Mouse (Mus musculus): ENCODE results near the gene Ttc23l. TPM values are rescaled to one million over a fixed set of nuclear protein-coding genes. Genes with fewer than 3 reads are reported as not detected.

Ttc23l gene
- not detected for total RNA-seq (2023)

GRCm38 (mm10) chr15:10558465-10558864 lies at the start of gene Ttc23l:
Gene Ttc23l (minus strand): TSS chr15:10558668.

GRCm38 (mm10) chr15:10485484-10486364 lies 72.7 kb downstream of the Ttc23l start, which contains the start of the genes Brix1 and Rad1:
Gene Brix1 (minus strand): TSS chr15:10485947.
Gene Rad1 (plus strand): TSS chr15:10486018.

GRCm38 (mm10) chr15:10470151-10470831 lies 88.2 kb downstream of the Ttc23l start, which contains the start of gene Dnajc21:
Gene Dnajc21 (minus strand): TSS chr15:10470516.

Other genes starting within 250 kb of the Ttc23l start
- not detected for gene Gm21973, start 233.3 kb downstream of the Ttc23l start, total RNA-seq (2023)
- gene Agxt2, start 200.1 kb downstream of the Ttc23l start, total RNA-seq (2023), result not detected
- gene Dnajc21, start 88.2 kb downstream of the Ttc23l start, total RNA-seq (2023), result 31.4 TPM
- gene Brix1, start 72.7 kb downstream of the Ttc23l start, total RNA-seq (2023), result 45.8 TPM
- 34.5 TPM for gene Rad1, start 72.7 kb downstream of the Ttc23l start, total RNA-seq (2023)
- not detected for gene Rai14, start 156.0 kb upstream of the Ttc23l start, total RNA-seq (2023)

Data from CD8-positive naive resting alpha-beta T cell, adult 57 days (primary cell).